Mouse (Mus musculus) kidney, adult 2 months (tissue): ENCODE measurements at regions not wholly inside any gene's neighbourhood (a gene's known extent, or its start where the extent isn't known, plus 50 kb on each side); places are given as distances from the start of the nearest gene placed in this dataset.

Experiments
- DNase-seq: peaks from one replicate; pipeline ENCODE4 v3.0.0; 2021
- H3K27ac ChIP-seq: fragments of 200-500 bp; 2 replicates; pipeline ENCODE4 v1.5.1; 2012; ENCODE audit warnings: low read depth, low read length, control low read depth, inconsistent platforms; ENCODE audit not compliant: insufficient read depth
- H3K27me3 ChIP-seq: fragments of 200-500 bp; replicated peaks from 2 replicates; pipeline ENCODE4 v1.6.1; 2012; ENCODE audit warnings: mild to moderate bottlenecking, moderate library complexity, low read length, inconsistent platforms; ENCODE audit not compliant: control insufficient read depth, insufficient read depth
- H3K36me3 ChIP-seq: fragments of 200-500 bp; 2 replicates; pipeline ENCODE4 v1.6.1; 2012; ENCODE audit warnings: mild to moderate bottlenecking, moderate library complexity, low read length, inconsistent platforms; ENCODE audit not compliant: control insufficient read depth, insufficient read depth
- H3K4me1 ChIP-seq: fragments of 200-500 bp; 2 replicates; pipeline ENCODE4 v1.6.1; 2011; ENCODE audit warnings: low read length; ENCODE audit not compliant: control insufficient read depth, insufficient read depth
- H3K4me3 ChIP-seq: fragments of 200-500 bp; 2 replicates; pipeline ENCODE4 v1.5.1; 2011; ENCODE audit warnings: mild to moderate bottlenecking, low read depth, low read length, control low read depth; ENCODE audit not compliant: insufficient read depth
- CTCF ChIP-seq: fragments of 200-500 bp; conservative IDR thresholded peaks from 2 replicates; pipeline ENCODE4 v1.5.1; 2011; ENCODE audit warnings: low read depth, mild to moderate bottlenecking, control low read depth, low read length, moderate library complexity, mixed read lengths; ENCODE audit not compliant: insufficient read depth, insufficient read length
- POLR2A ChIP-seq: fragments of 200-500 bp; IDR thresholded peaks from one replicate; pipeline ENCODE4 v1.6.1; 2011; ENCODE audit warnings: low read depth, low read length, control low read depth
- WGBS: fragments of 180-500 bp; shearing (Covaris S2); methylation state at CpG from one replicate; pipeline ENCODE4 v1.1.7; 2018; 5-methylcytosine and 5-hydroxymethylcytosine counted together

- Histone ChIP-seq H3K4me1 (no peaks in the 10 kb centered on the region; the same call in 1 of the 2 replicates), H3K36me3 (no peaks in the 10 kb centered on the region), H3K27me3 (no peaks in the 10 kb centered on the region), H3K27ac (no peak overlapping the region), H3K4me3 (no peak overlapping the region)
- 66% methylated on average over 3 of the region's 3 CpGs for WGBS
- TF ChIP-seq POLR2A (no peak), CTCF (no peak)
- DNase-seq, result no peak
Measured at GRCm38 (mm10) chr17:4176524-4176923, 480.5 kb upstream of the Nox3 start.

GRCm38 (mm10) chr17:4177485-4178150 is 481.6 kb upstream of the Nox3 start:
- no peaks in the 10 kb centered on the region for H3K36me3 ChIP-seq
- H3K27me3 ChIP-seq, result no peaks in the 10 kb centered on the region
- H3K4me1 ChIP-seq, result no peaks in the 10 kb centered on the region; the same call in 1 of the 2 replicates
- TF ChIP-seq CTCF, result no peak
- no peak for TF ChIP-seq POLR2A
- DNase-seq, result peak; percentile 60
- WGBS, result 20% methylated on average over 9 of the region's 9 CpGs
- no peak overlapping the region for H3K4me3 ChIP-seq
- no peak overlapping the region for H3K27ac ChIP-seq

GRCm38 (mm10) chr17:4179271-4179670 is 483.2 kb upstream of the Nox3 start:
- Histone ChIP-seq H3K36me3 (no peaks in the 10 kb centered on the region), H3K27ac (no peak overlapping the region), H3K4me3 (no peak overlapping the region), H3K27me3 (no peaks in the 10 kb centered on the region), H3K4me1 (no peaks in the 10 kb centered on the region; the same call in 1 of the 2 replicates)
- 70% methylated on average over 1 of the region's 1 CpGs for WGBS
- TF ChIP-seq CTCF (no peak), POLR2A (no peak)
- DNase-seq, result no peak

- no peaks in the 10 kb centered on the region for H3K36me3 ChIP-seq
- H3K4me1 ChIP-seq, result no peaks in the 10 kb centered on the region; the same call in 1 of the 2 replicates
- H3K27me3 ChIP-seq, result no peaks in the 10 kb centered on the region
- no peak overlapping the region for H3K27ac ChIP-seq
- DNase-seq, result no peak
- H3K4me3 ChIP-seq, result no peak overlapping the region
- 98% methylated on average over 1 of the region's 1 CpGs for WGBS
- no peak for TF ChIP-seq CTCF
- no peak for TF ChIP-seq POLR2A
Measured at GRCm38 (mm10) chr17:4182106-4182505, 486.0 kb upstream of the Nox3 start.

- Histone ChIP-seq H3K27me3 (no peaks in the 10 kb centered on the region), H3K27ac (no peak overlapping the region), H3K36me3 (no peaks in the 10 kb centered on the region), H3K4me3 (no peak overlapping the region), H3K4me1 (no peaks in the 10 kb centered on the region)
- 37% methylated on average over 9 of the region's 9 CpGs for WGBS
- TF ChIP-seq CTCF (no peak), POLR2A (no peak)
- DNase-seq, result no peak
Measured at GRCm38 (mm10) chr17:4186802-4187201, 490.7 kb upstream of the Nox3 start.

- H3K27me3 ChIP-seq, result no peaks in the 10 kb centered on the region
- TF ChIP-seq POLR2A (no peak), CTCF (no peak)
- WGBS, result 95% methylated on average over 4 of the region's 4 CpGs
- no peaks in the 10 kb centered on the region for H3K4me1 ChIP-seq
- no peak overlapping the region for H3K27ac ChIP-seq
- no peak for DNase-seq
- H3K36me3 ChIP-seq, result no peaks in the 10 kb centered on the region
- no peak overlapping the region for H3K4me3 ChIP-seq
Measured at GRCm38 (mm10) chr17:4187606-4188005, 491.5 kb upstream of the Nox3 start.

- WGBS, result 53% methylated on average over 8 of the region's 8 CpGs
- Histone ChIP-seq H3K36me3 (no peaks in the 10 kb centered on the region), H3K4me3 (no peak overlapping the region), H3K27me3 (no peaks in the 10 kb centered on the region), H3K4me1 (no peaks in the 10 kb centered on the region), H3K27ac (no peak overlapping the region; the same call in 1 of the 2 replicates)
- no peak for TF ChIP-seq CTCF
- DNase-seq, result peak; percentile 63
Measured at GRCm38 (mm10) chr17:4196793-4197448, 500.9 kb upstream of the Nox3 start.
